ENCODE assay signal across 24 mouse cellular contexts in genomic region chr6:50126331-50126730, GRCm38 (mm10).
"Had no signal": no experiment of that assay in that cellular context is flagged by ENCODE, and none has a peak within 500 bp of the region (broad histone marks: within the 10 kb centered on the region; RNA-seq: fewer than 3 reads in every experiment).

No protein-coding gene starts in this region.

- H3K9ac ChIP-seq: limb, embryonic 13.5 days; liver, embryonic 12.5 days; liver, embryonic 15.5 days; lung, embryonic 15.5 days; midbrain, embryonic 15.5 days; neural tube, embryonic 12.5 days; neural tube, embryonic 15.5 days had no signal

- ATAC-seq: hindbrain, postnatal 0 days; inflammation-experienced regulatory T-cells, adult 6 months; liver, embryonic 12.5 days; midbrain, embryonic 15.5 days had no signal

- H3K4me2 ChIP-seq: limb, embryonic 13.5 days; liver, embryonic 12.5 days; liver, embryonic 15.5 days; lung, embryonic 15.5 days; midbrain, embryonic 15.5 days; neural tube, embryonic 12.5 days; neural tube, embryonic 15.5 days had no signal

- H3K4me1 ChIP-seq: limb, embryonic 10.5 days; limb, embryonic 13.5 days; liver, embryonic 12.5 days; liver, embryonic 15.5 days; lung, embryonic 15.5 days; midbrain, embryonic 10.5 days; midbrain, embryonic 15.5 days; neural tube, embryonic 12.5 days; neural tube, embryonic 15.5 days had no signal

- H3K27me3 ChIP-seq: limb, embryonic 13.5 days; liver, embryonic 12.5 days; liver, embryonic 15.5 days; lung, embryonic 15.5 days; megakaryocyte, embryonic 14.5 days; midbrain, embryonic 15.5 days; neural tube, embryonic 12.5 days; neural tube, embryonic 15.5 days had no signal

- H3K27ac ChIP-seq: hindbrain, postnatal 0 days; limb, embryonic 10.5 days; limb, embryonic 13.5 days; liver, embryonic 12.5 days; liver, embryonic 15.5 days; lung, embryonic 15.5 days; midbrain, embryonic 10.5 days; midbrain, embryonic 15.5 days; neural tube, embryonic 12.5 days; neural tube, embryonic 15.5 days; stomach, postnatal 0 days had no signal

- H3K4me3 ChIP-seq: limb, embryonic 10.5 days; limb, embryonic 13.5 days; liver, embryonic 12.5 days; liver, embryonic 15.5 days; lung, embryonic 15.5 days; midbrain, embryonic 10.5 days; midbrain, embryonic 15.5 days; neural tube, embryonic 12.5 days; neural tube, embryonic 15.5 days had no signal

- H3K36me3 ChIP-seq: midbrain, embryonic 15.5 days; neural tube, embryonic 15.5 days had no signal

- H3K9me3 ChIP-seq: limb, embryonic 10.5 days; liver, embryonic 15.5 days; lung, embryonic 15.5 days; midbrain, embryonic 15.5 days; neural tube, embryonic 15.5 days had no signal

- DNase-seq: layer of hippocampus, adult 9-11 months; liver; lung, adult 18-20 months; lung, postnatal 10 days; lung, postnatal 36 days; right cerebral cortex, adult 18-20 months; right cerebral cortex, postnatal 14 days; right cerebral cortex, postnatal 4 days; thymus, adult 2 months; thymus, postnatal 14 days; thymus, postnatal 4 days had no signal
